Mouse (Mus musculus) embryonic facial prominence, embryonic 12.5 days (tissue): ENCODE results near the gene Ddx23. TPM values are rescaled to one million over a fixed set of nuclear protein-coding genes. Genes with fewer than 3 reads are reported as not detected.

Source experiments
- ATAC-seq: fragments of 200-750 bp; cut with Nextera tagmentation; 2 replicates; pipeline ENCODE4 v1.8.0; 2017; ENCODE audit not compliant: insufficient number of reproducible peaks, insufficient read depth, low FRiP score, low TSS enrichment
- H3K27ac ChIP-seq: fragments of 300-500 bp; sonication (generic); 2 replicates; pipeline ENCODE4 v1.5.1; 2016; ENCODE audit warnings: mild to moderate bottlenecking
- H3K27me3 ChIP-seq: fragments of 300-500 bp; sonication (generic); 2 replicates; pipeline ENCODE4 v1.6.1; 2016; ENCODE audit warnings: mild to moderate bottlenecking, moderate library complexity
- H3K36me3 ChIP-seq: fragments of 300-500 bp; sonication (generic); 2 replicates; pipeline ENCODE4 v1.6.1; 2016; ENCODE audit warnings: mild to moderate bottlenecking
- H3K4me1 ChIP-seq: fragments of 300-500 bp; sonication (generic); 2 replicates; pipeline ENCODE4 v1.6.1; 2016
- H3K4me2 ChIP-seq: fragments of 300-500 bp; sonication (generic); replicated peaks from 2 replicates; pipeline ENCODE4 v1.6.1; 2016; ENCODE audit warnings: mild to moderate bottlenecking, moderate library complexity
- H3K4me3 ChIP-seq: fragments of 300-500 bp; sonication (generic); 2 replicates; pipeline ENCODE4 v1.5.1; 2016; ENCODE audit warnings: mild to moderate bottlenecking
- H3K9ac ChIP-seq: fragments of 300-500 bp; sonication (generic); 2 replicates; pipeline ENCODE4 v1.6.1; 2016; ENCODE audit warnings: mild to moderate bottlenecking, moderate library complexity
- H3K9me3 ChIP-seq: fragments of 300-500 bp; sonication (generic); 2 replicates; pipeline ENCODE4 v1.6.1; 2016; ENCODE audit warnings: mild to moderate bottlenecking, moderate library complexity
- WGBS: fragments of 180-500 bp; shearing (Covaris S2); methylation state at CpG from one replicate; pipeline ENCODE4 v1.1.7; 2016; 5-methylcytosine and 5-hydroxymethylcytosine counted together
- polyA plus RNA-seq: library from polyadenylated mRNA; unstranded; fragments of >200 nt; fragmentation: Nextera tagmentation; extraction: Ambion mirVana; gene quantifications from 2 replicates; pipeline ENCODE4 v1.2.1, GENCODE M21; 2016

The Ddx23 gene
- polyA plus RNA-seq, 1 experiment from 2014 or later = 29.8 TPM

DNA sequence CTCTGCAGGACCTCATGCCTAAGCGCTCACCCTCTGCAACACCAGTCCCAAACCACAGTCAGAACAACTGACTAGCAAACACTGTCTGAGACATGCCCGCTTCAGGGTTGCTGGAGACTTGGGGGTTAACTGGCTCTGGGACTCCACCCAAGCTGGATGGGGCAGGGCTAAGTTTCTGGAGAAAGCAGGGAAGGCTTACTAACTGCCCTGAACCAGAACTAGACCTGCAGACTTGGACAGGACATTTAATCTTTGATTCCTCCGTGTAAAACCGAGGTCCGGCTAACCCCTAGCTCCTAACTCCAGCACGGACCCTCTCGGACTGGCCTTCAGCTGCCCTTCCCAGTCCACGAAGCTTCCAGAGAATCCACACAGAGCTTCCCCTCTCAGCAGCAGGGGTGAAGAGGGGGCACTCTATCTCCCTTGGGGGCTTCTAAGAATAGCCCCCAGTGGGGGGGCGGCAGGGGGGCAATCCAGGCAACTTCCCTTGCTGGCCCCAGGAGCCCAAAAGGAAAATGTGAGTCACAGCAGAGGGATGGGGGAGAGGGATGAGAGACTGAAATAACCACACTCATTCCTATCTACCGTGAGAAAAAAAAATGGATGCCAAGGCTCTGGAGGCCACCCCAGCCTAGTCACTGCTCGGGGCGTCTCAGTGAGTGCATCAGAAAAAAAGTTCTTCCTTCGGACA lies 60.4 kb downstream of the Ddx23 start:
- H3K4me2 ChIP-seq = peak overlapping the region; percentile 40
- H3K9me3 ChIP-seq = no peaks in the 10 kb centered on the region
- H3K4me1 ChIP-seq = peaks cover 33% of the 10 kb centered on the region
- WGBS = 57% methylated on average over 13 of the region's 13 CpGs
- H3K27me3 ChIP-seq = no peaks in the 10 kb centered on the region
- H3K4me3 ChIP-seq = 0 out of 2 replicates have a peak overlapping the region, but pooled peaks have one; percentile 4
- peak overlapping the region; percentile 51 for H3K9ac ChIP-seq
- H3K36me3 ChIP-seq = peaks cover 68% of the 10 kb centered on the region
- no peak for ATAC-seq
- H3K27ac ChIP-seq = peak overlapping the region; percentile 50

DNA sequence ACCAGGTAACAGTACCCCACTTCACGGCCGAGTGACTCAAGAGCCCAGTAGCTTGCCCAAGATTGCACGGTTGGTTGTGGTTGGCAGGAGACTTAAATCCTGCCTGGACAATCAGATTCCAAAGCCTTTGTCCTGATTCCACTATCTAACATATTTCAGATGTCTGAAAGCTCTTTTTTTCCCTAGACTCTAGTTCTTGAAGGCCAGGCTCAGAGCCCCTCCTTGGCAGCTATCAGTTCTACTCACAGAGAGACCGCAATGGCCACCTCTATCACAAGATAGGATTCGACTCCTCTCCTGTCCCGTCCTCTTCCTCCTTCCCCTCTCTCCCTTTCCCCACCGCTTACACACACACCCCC lies 60.9 kb downstream of the Ddx23 start:
- no peak for ATAC-seq
- Histone ChIP-seq H3K27ac (peak overlapping the region; percentile 41; the same call in 1 of the 2 replicates), H3K36me3 (peaks cover 73% of the 10 kb centered on the region), H3K4me1 (peaks cover 28% of the 10 kb centered on the region), H3K27me3 (no peaks in the 10 kb centered on the region), H3K9me3 (no peaks in the 10 kb centered on the region), H3K4me3 (no peak overlapping the region), H3K9ac (0 out of 2 replicates have a peak overlapping the region, but pooled peaks have one; percentile 51), H3K4me2 (peak overlapping the region; percentile 40)
- WGBS = 75% methylated on average over 7 of the region's 7 CpGs

DNA sequence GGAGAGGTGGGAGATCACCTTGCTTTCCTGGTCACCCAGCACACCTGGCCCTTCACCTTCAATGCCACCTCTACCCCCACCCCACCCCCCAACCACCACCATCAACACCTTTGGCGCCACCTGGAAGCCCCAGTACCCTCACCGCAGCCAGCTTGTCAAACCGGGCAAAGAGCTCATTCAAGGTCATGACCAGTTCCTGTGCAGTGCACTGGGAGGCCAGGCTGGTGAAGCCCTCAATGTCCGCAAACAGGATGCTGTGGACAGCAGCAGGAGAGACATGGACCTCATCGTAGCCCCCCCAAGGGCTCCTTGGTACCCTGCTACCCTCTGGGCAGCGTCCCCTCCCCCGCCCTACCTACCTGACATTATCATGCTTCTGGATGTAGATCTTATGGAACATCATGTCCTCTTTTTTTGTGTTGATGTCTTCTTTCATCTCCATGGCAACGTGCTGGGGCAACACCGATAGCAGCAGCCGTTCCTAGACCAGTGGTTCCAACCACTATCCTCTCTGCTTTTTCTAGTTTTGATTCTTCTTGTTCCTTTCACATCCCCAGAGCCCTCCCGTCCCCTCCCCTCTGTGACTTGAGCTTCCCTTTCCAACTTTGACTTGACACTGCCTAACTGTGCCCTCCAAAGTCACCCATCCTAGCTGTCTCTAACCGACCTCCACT lies 62.5 kb downstream of the Ddx23 start:
- no peak overlapping the region for H3K27ac ChIP-seq
- H3K9me3 ChIP-seq = no peaks in the 10 kb centered on the region
- H3K9ac ChIP-seq = no peak overlapping the region
- no peaks in the 10 kb centered on the region for H3K27me3 ChIP-seq
- H3K4me2 ChIP-seq = no peak overlapping the region
- no peak overlapping the region for H3K4me3 ChIP-seq
- ATAC-seq = no peak
- H3K4me1 ChIP-seq = peaks cover 24% of the 10 kb centered on the region
- H3K36me3 ChIP-seq = peaks cover 89% of the 10 kb centered on the region
- 90% methylated on average over 12 of the region's 12 CpGs for WGBS

DNA sequence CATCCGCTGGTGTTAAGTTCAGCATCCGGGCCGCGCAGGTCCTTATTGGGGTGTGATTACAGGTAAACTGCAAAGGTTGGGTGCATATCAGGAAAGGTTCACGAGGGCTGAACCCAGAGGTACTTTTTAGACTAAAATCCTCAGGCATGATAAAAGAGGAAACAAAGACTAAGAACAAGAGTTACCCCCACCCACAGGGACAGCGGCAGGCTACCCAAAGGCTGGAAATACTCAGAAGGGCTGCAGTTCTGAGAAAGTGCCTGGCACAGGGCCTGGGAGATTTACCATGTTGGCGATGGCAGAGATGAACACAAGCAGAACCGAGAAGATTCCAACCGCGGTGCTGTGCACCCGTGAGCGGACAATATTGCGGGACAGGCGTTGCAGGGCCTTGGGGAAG lies 66.1 kb downstream of the Ddx23 start:
- 93% methylated on average over 14 of the region's 14 CpGs for WGBS
- ATAC-seq = no peak
- Histone ChIP-seq H3K27ac (no peak overlapping the region), H3K4me1 (peaks cover under 1% of the 10 kb centered on the region; the same call in 1 of the 2 replicates), H3K27me3 (no peaks in the 10 kb centered on the region), H3K4me3 (no peak overlapping the region), H3K4me2 (no peak overlapping the region), H3K9me3 (no peaks in the 10 kb centered on the region), H3K36me3 (peaks cover 98% of the 10 kb centered on the region), H3K9ac (no peak overlapping the region)

Other genes starting within 250 kb of the Ddx23 start
- not detected in 2 replicates for gene Olfr282, start 231.7 kb downstream of the Ddx23 start, polyA plus RNA-seq
- gene Olfr281, start 210.3 kb downstream of the Ddx23 start, polyA plus RNA-seq = 0.05 TPM in 1 of 2 replicates, not detected in the other
- not detected in 2 replicates for gene OR5BS1P, start 193.0 kb downstream of the Ddx23 start, polyA plus RNA-seq
- gene Lalba, start 180.2 kb downstream of the Ddx23 start, polyA plus RNA-seq = not detected in 2 replicates
- 0.12 TPM in 1 of 2 replicates, not detected in the other for gene Olfr279, start 170.5 kb downstream of the Ddx23 start, polyA plus RNA-seq
- 175 and 177 TPM in 2 replicates for gene Kansl2, start 128.6 kb downstream of the Ddx23 start, polyA plus RNA-seq
- 58.0 and 58.9 TPM in 2 replicates for gene Ccnt1, start 92.0 kb downstream of the Ddx23 start, polyA plus RNA-seq
- gene 4930415O20Rik, start 91.9 kb downstream of the Ddx23 start, polyA plus RNA-seq = not detected in 2 replicates
- gene Adcy6, start 52.8 kb downstream of the Ddx23 start, polyA plus RNA-seq = 18.7 and 22.2 TPM in 2 replicates
- 64.5 and 72.8 TPM in 2 replicates for gene Cacnb3, start 32.1 kb downstream of the Ddx23 start, polyA plus RNA-seq
- gene Rnd1, start 14.6 kb upstream of the Ddx23 start, polyA plus RNA-seq = 0.57 and 0.91 TPM in 2 replicates
- gene Ccdc65, start 45.3 kb upstream of the Ddx23 start, polyA plus RNA-seq = 1.1 and 1.2 TPM in 2 replicates
- 25.1 and 26.3 TPM in 2 replicates for gene Fkbp11, start 65.3 kb upstream of the Ddx23 start, polyA plus RNA-seq
- gene Arf3, start 100.3 kb upstream of the Ddx23 start, polyA plus RNA-seq = 51.2 and 52.1 TPM in 2 replicates
- gene Wnt10b, start 115.3 kb upstream of the Ddx23 start, polyA plus RNA-seq = 1.5 and 1.7 TPM in 2 replicates
- 0.13 and 0.38 TPM in 2 replicates for gene Wnt1, start 127.0 kb upstream of the Ddx23 start, polyA plus RNA-seq
- 0.04 TPM in 1 of 2 replicates, not detected in the other for gene Ddn, start 146.6 kb upstream of the Ddx23 start, polyA plus RNA-seq
- 85.9 and 87.1 TPM in 2 replicates for gene Prkag1, start 168.6 kb upstream of the Ddx23 start, polyA plus RNA-seq
- 12.9 and 14.2 TPM in 2 replicates for gene Kmt2d, start 208.3 kb upstream of the Ddx23 start, polyA plus RNA-seq
- gene Rhebl1, start 231.6 kb upstream of the Ddx23 start, polyA plus RNA-seq = 19.3 and 20.7 TPM in 2 replicates
- gene Dhh, start 235.6 kb upstream of the Ddx23 start, polyA plus RNA-seq = 0.67 and 1.2 TPM in 2 replicates